Mouse (Mus musculus) yolk sac, embryonic 10.5 days (tissue): ENCODE data around the gene Smad1.
A peak's percentile ranks its signal among the peaks of the same experiment; 100 is the strongest.

ENCODE experiments used
- DNase-seq: peaks from one replicate; pipeline ENCODE4 v3.0.0-alpha.2; 2017; ENCODE audit warnings: low spot score

The Smad1 gene

GRCm38 (mm10) chr8:79354009-79354408 lies 45.3 kb downstream of the Smad1 start:
- no peak for DNase-seq

GRCm38 (mm10) chr8:79351916-79352315 lies 47.4 kb downstream of the Smad1 start:
- DNase-seq, result no peak

- no peak for DNase-seq
These were observed 48.5 kb downstream of the Smad1 start for GRCm38 (mm10) chr8:79350805-79351204.

- no peak for DNase-seq
These were observed 49.2 kb downstream of the Smad1 start for GRCm38 (mm10) chr8:79350094-79350593.

- DNase-seq, result no peak
These were observed 52.9 kb downstream of the Smad1 start for GRCm38 (mm10) chr8:79346414-79346813.

- DNase-seq, result no peak
These were observed 53.5 kb downstream of the Smad1 start for GRCm38 (mm10) chr8:79345856-79346255.

- no peak for DNase-seq
These were observed 58.1 kb downstream of the Smad1 start for GRCm38 (mm10) chr8:79341236-79341635.

GRCm38 (mm10) chr8:79339555-79339954 lies 59.8 kb downstream of the Smad1 start:
- no peak for DNase-seq

GRCm38 (mm10) chr8:79338619-79339018 lies 60.7 kb downstream of the Smad1 start:
- DNase-seq, result no peak

GRCm38 (mm10) chr8:79332109-79332900 lies 67.0 kb downstream of the Smad1 start:
- DNase-seq, result no peak

GRCm38 (mm10) chr8:79331571-79331970 lies 67.7 kb downstream of the Smad1 start:
- no peak for DNase-seq

GRCm38 (mm10) chr8:79331017-79331416 lies 68.3 kb downstream of the Smad1 start:
- no peak for DNase-seq

GRCm38 (mm10) chr8:79329735-79330134 lies 69.6 kb downstream of the Smad1 start:
- no peak for DNase-seq

GRCm38 (mm10) chr8:79329182-79329581 lies 70.1 kb downstream of the Smad1 start:
- DNase-seq, result no peak

- no peak for DNase-seq
These were observed 73.8 kb downstream of the Smad1 start for GRCm38 (mm10) chr8:79325510-79325909.

GRCm38 (mm10) chr8:79324928-79325327 lies 74.4 kb downstream of the Smad1 start:
- DNase-seq, result no peak

GRCm38 (mm10) chr8:79324036-79324435 lies 75.3 kb downstream of the Smad1 start:
- no peak for DNase-seq

GRCm38 (mm10) chr8:79323121-79323520 lies 76.2 kb downstream of the Smad1 start:
- no peak for DNase-seq

- DNase-seq, result no peak
These were observed 88.5 kb downstream of the Smad1 start for GRCm38 (mm10) chr8:79310801-79311200.

GRCm38 (mm10) chr8:79305941-79306340 lies 93.4 kb downstream of the Smad1 start:
- no peak for DNase-seq

- DNase-seq, result no peak
These were observed 97.8 kb downstream of the Smad1 start for GRCm38 (mm10) chr8:79301548-79301947.

- DNase-seq, result no peak
These were observed 99.6 kb downstream of the Smad1 start for GRCm38 (mm10) chr8:79299704-79300103.

GRCm38 (mm10) chr8:79297763-79298162 lies 101.6 kb downstream of the Smad1 start:
- DNase-seq, result peak; percentile 36
